Mouse (Mus musculus) olfactory bulb, adult 2 months (tissue): ENCODE data around the gene Samd4.

Experiments used
- CTCF ChIP-seq: fragments of 200-500 bp; IDR thresholded peaks from 2 replicates; pipeline ENCODE4 v1.5.1; 2012; ENCODE audit warnings: low read depth, mild to moderate bottlenecking, low read length, moderate library complexity; ENCODE audit not compliant: insufficient read depth
- POLR2A ChIP-seq: fragments of 200-500 bp; IDR thresholded peaks from 2 replicates; pipeline ENCODE4 v1.6.1; 2012; ENCODE audit warnings: mild to moderate bottlenecking, low read depth, low read length, moderate library complexity; ENCODE audit not compliant: insufficient read depth

GRCm38 (mm10) chr14:47032140-47032539 is 149.5 kb downstream of the Samd4 start:
- TF ChIP-seq POLR2A: no peak
- no peak for TF ChIP-seq CTCF
